Mouse (Mus musculus) heart, embryonic 11.5 days (tissue): ENCODE results near the gene Mtrf1. TPM values are rescaled to one million over a fixed set of nuclear protein-coding genes. Genes with fewer than 3 reads are reported as not detected.

Experiments
- ATAC-seq: fragments of 200-750 bp; cut with Nextera tagmentation; replicated peaks from 2 replicates; pipeline ENCODE4 v1.8.0; 2017; ENCODE audit warnings: moderate library complexity; ENCODE audit not compliant: insufficient number of reproducible peaks, low FRiP score, low TSS enrichment
- H3K27ac ChIP-seq: fragments of 300-500 bp; sonication (generic); 2 replicates; pipeline ENCODE4 v1.5.1; 2014; ENCODE audit warnings: mild to moderate bottlenecking, low read depth, low read length
- H3K27me3 ChIP-seq: fragments of 300-500 bp; sonication (generic); 2 replicates; pipeline ENCODE4 v1.6.1; 2014; ENCODE audit warnings: mild to moderate bottlenecking, low read length, mixed read lengths; ENCODE audit not compliant: control insufficient read depth, insufficient read depth
- H3K36me3 ChIP-seq: fragments of 300-500 bp; sonication (generic); 2 replicates; pipeline ENCODE4 v1.6.1; 2014; ENCODE audit warnings: mild to moderate bottlenecking, low read length, moderate library complexity, mixed read lengths; ENCODE audit not compliant: control insufficient read depth, insufficient read depth
- H3K4me1 ChIP-seq: fragments of 300-500 bp; sonication (generic); 2 replicates; pipeline ENCODE4 v1.6.1; 2014; ENCODE audit warnings: low read length; ENCODE audit not compliant: control insufficient read depth, insufficient read depth
- H3K4me2 ChIP-seq: fragments of 300-500 bp; sonication (generic); 2 replicates; pipeline ENCODE4 v1.6.1; 2014; ENCODE audit warnings: mild to moderate bottlenecking, moderate library complexity
- H3K4me3 ChIP-seq: fragments of 300-500 bp; sonication (generic); 2 replicates; pipeline ENCODE4 v1.5.1; 2014; ENCODE audit warnings: low read depth, low read length
- H3K9ac ChIP-seq: fragments of 300-500 bp; sonication (generic); 2 replicates; pipeline ENCODE4 v1.6.1; 2014; ENCODE audit warnings: mild to moderate bottlenecking, low read depth, low read length, moderate library complexity
- H3K9me3 ChIP-seq: fragments of 300-500 bp; sonication (generic); replicated peaks from 2 replicates; pipeline ENCODE4 v1.6.1; 2016; ENCODE audit warnings: low read length; ENCODE audit not compliant: control insufficient read depth
- WGBS: fragments of 180-500 bp; shearing (Covaris S2); extraction: QIAGEN DNeasy Blood & Tissue Kit; methylation state at CpG from one replicate; pipeline ENCODE4 v1.1.7; 2014; ENCODE audit not compliant: insufficient replicate concordance; 5-methylcytosine and 5-hydroxymethylcytosine counted together
- polyA plus RNA-seq: library from polyadenylated mRNA; unstranded; fragments of >200 nt; fragmentation: Nextera tagmentation; extraction: Ambion mirVana; gene quantifications from 2 replicates; pipeline ENCODE4 v1.2.1, GENCODE M21; 2014

Gene Mtrf1
- 9.7 and 13.2 TPM in 2 replicates for polyA plus RNA-seq

DNA sequence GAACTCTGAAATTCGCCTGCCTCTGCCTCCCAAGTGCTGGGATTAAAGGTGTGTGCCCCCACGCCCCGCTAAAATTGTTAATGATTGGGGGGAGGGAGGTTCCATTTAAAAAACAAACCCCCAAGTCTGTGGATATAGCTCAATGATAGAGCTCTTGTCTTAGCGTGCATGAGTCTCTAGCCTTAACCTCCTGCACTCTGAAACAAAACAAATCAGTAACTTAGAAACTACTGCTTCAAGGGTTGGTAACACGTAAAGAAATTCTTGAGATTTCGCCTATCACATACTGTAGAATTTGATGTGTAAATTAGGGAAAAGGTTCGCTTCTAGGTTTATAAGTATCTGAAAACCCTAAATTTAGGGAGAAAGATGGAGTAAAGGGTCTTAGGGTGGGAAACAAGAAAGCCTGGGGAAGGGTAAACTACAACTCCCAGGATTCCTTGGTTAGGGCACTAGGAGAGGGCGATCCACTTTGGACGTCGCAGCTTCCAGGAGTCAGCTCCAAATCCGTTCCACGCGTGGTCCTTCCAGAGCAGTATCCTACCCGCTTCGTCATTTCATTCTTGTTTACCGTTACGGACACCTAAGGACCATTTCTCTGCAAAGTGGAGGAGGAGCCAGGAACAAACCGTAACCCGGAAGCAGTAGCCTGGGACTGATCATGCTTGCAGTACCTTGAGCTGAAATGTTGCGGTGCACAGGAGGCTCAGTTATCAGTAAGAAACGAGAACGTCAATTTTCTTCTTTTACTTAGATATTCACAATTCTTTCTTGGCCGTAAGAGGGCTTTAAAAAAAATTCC lies at the start of gene Mtrf1:
Gene Mtrf1 (plus strand): TSS at position 452 of the 802 bp plus-strand sequence.
- ATAC-seq = 0 out of 2 replicates have a peak, but pooled peaks have one; percentile 67
- Histone ChIP-seq H3K4me2 (peak within 1 kb of the TSS; percentile 67), H3K27me3 (no peaks in the 10 kb centered on the region), H3K36me3 (peaks cover 2% of the 10 kb centered on the region; the same call in 1 of the 2 replicates), H3K9me3 (no peaks in the 10 kb centered on the region), H3K27ac (peak within 1 kb of the TSS; percentile 84), H3K9ac (peak within 1 kb of the TSS; percentile 73), H3K4me1 (no peaks in the 10 kb centered on the region), H3K4me3 (peak within 1 kb of the TSS; percentile 57)
- 19% methylated on average over 23 of the region's 23 CpGs for WGBS

DNA sequence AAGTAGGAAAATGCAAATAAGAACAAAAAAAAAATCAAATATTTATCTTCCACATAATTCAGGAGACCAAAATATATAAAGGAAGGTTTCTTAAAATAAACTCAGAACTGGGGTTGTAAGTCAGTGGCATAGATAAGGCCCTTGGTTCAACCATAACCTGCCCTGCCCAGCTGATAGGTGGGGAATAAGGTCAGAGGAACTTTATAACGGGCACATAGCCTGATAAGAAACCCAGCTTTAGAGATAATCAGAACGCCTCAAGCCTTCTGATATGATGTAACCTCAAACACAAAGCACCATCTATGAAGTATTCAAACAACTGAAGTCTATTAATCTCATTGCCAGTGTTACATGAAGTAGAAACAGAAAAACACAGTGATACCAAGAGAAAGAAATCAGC lies 39.5 kb upstream of the Mtrf1 start:
- H3K9ac ChIP-seq = no peak overlapping the region
- no peaks in the 10 kb centered on the region for H3K27me3 ChIP-seq
- 32% methylated on average over 2 of the region's 2 CpGs for WGBS
- ATAC-seq = no peak
- peaks cover 16% of the 10 kb centered on the region for H3K36me3 ChIP-seq
- no peaks in the 10 kb centered on the region for H3K9me3 ChIP-seq
- H3K4me3 ChIP-seq = no peak overlapping the region
- H3K27ac ChIP-seq = no peak overlapping the region
- H3K4me1 ChIP-seq = no peaks in the 10 kb centered on the region
- H3K4me2 ChIP-seq = no peak overlapping the region

DNA sequence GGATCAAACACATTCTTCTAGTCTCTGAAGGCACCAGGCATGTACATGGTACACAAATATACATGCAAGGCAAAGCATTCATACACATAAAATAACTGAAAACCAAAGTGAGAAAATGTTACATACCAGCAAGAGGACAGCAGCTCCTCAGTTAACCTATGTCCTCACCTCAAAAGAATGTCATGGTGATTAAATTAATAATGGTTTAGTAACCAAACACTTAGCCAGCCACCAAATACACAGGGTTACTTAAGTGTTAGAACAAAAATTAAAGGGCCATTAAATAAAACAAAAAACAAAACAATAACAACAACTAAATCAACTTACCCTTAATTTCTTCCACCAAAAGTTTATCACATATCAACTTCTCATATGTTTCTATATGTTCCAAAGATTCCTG lies 20.5 kb upstream of the Mtrf1 start:
- H3K9me3 ChIP-seq = no peaks in the 10 kb centered on the region
- H3K4me1 ChIP-seq = no peaks in the 10 kb centered on the region
- H3K4me3 ChIP-seq = no peak overlapping the region
- H3K27ac ChIP-seq = no peak overlapping the region
- no peak for ATAC-seq
- no peaks in the 10 kb centered on the region for H3K27me3 ChIP-seq
- no peak overlapping the region for H3K9ac ChIP-seq
- H3K36me3 ChIP-seq = peaks cover 15% of the 10 kb centered on the region
- H3K4me2 ChIP-seq = no peak overlapping the region

DNA sequence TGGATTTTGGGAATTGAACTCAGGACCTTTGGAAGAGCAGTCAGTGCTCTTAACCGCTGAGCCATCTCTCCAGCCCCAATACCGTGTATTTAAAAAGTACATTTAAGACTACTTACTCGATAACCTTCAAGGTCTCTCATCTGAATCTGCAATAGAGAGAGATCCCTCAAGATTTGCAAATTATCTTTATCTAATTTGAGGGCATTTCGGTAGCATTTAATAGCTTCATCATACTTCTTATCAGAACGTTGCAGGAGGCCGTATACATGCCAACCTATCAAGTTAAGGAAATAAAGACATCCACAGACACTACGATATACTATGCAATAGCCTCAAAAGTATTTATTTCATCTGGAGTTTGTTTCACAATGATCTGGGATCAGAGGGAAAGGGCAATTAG lies 14.5 kb upstream of the Mtrf1 start:
- ATAC-seq = no peak
- H3K9ac ChIP-seq = no peak overlapping the region
- no peak overlapping the region for H3K4me2 ChIP-seq
- H3K36me3 ChIP-seq = peaks cover 12% of the 10 kb centered on the region
- no peaks in the 10 kb centered on the region for H3K9me3 ChIP-seq
- no peak overlapping the region for H3K4me3 ChIP-seq
- H3K27me3 ChIP-seq = no peaks in the 10 kb centered on the region
- 93% methylated on average over 7 of the region's 7 CpGs for WGBS
- no peak overlapping the region for H3K27ac ChIP-seq
- no peaks in the 10 kb centered on the region for H3K4me1 ChIP-seq

DNA sequence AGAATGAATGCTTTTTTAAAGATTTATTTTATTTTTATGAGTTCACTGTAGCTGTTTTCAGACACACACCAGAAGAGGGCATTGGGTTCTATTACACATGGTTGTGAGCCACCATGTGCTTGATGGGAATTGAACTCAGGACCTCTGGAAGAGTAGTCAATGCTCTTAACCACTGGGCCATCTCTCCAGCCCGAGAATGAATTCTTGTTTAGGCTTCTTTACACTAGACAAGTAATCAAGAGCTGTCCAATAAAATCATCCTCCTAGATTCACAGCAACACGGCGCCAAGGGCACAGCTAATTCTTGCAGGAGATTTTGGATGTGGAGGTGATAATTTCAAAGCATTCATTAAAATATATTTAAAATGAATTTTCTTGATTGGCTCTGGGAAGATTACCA lies 9.3 kb upstream of the Mtrf1 start:
- Histone ChIP-seq H3K9me3 (no peaks in the 10 kb centered on the region), H3K36me3 (no peaks in the 10 kb centered on the region), H3K4me3 (no peak overlapping the region), H3K27ac (no peak overlapping the region), H3K27me3 (no peaks in the 10 kb centered on the region), H3K9ac (no peak overlapping the region), H3K4me2 (no peak overlapping the region), H3K4me1 (peaks cover 6% of the 10 kb centered on the region)
- WGBS = 89% methylated on average over 3 of the region's 3 CpGs
- no peak for ATAC-seq

DNA sequence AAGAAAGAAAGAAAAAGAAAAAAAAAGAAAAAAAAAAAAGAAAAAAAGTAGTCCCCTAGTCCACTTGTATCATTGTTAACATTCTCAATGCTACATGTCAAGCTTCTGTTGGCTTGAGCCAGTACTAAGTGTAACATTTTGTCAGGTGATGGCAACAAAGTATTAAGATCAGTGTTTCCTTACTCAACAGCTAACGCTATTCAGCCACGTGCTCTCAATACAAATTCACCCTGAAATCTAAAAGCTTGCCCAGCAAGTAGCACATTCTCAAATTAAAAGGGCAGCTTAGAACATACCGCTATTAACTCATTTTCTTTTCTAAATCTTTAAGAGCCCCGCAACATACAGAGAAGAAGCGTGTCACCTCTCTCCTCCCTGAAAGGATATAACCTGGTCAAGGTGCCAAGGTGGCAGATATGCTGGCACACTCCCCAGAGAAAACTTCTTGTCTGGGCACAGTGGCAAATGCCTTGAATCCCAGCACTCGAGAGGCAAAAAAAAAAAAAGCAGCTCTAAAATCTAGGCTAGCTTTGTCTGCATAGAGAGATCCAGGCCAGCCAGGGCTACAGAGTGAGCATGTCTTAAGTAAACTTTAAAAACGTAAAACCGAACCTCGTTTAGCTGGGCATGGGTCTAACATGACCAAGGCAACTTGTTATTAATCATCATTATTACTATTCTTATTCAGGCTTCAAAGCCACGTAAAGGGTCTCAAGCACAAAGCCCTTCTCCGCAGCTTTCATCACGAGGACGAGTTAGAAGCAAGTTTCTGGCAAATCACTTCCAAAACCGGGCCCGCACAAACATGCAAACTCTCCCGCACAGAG lies 7.9 kb upstream of the Mtrf1 start:
- peak overlapping the region; percentile 73 for H3K4me3 ChIP-seq
- peak overlapping the region; percentile 70 for H3K4me2 ChIP-seq
- WGBS = 3% methylated on average over 16 of the region's 16 CpGs
- H3K36me3 ChIP-seq = no peaks in the 10 kb centered on the region
- no peak for ATAC-seq
- H3K9me3 ChIP-seq = no peaks in the 10 kb centered on the region
- H3K27ac ChIP-seq = peak overlapping the region; percentile 98
- H3K27me3 ChIP-seq = no peaks in the 10 kb centered on the region
- H3K4me1 ChIP-seq = peaks cover 6% of the 10 kb centered on the region
- H3K9ac ChIP-seq = peak overlapping the region; percentile 80

DNA sequence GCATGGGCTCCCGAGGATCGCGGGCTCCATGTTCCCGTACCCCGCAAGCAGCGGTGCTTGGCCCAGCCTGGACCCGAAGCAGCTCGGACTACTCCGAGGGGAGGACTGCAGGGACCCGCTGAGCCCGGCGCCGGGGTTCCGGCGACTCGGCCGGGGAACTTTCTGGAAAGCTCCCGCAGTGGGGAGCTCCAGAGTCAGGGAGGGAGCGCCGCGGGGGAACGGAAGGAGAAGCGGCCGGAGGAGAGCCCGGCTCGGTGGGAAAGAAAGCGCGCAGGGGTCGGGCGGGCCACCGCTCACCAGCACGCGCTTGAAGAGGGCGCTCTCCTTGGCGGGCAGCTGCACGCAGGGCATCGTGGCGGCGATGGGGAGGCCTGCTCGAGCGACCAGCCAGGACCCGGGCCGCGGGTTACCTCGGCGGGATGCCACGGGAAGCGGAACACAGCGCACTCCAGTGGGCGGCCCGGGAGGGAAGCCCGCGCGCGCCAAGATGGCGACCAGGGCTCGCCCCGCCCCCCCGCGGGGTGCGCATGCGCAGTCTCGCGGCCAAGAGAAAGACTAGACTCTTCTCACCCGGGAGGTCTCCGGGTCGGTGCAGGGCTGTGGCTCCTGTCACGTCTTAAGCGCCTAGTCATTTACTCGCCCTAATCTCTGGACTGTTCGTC lies 7.2 kb upstream of the Mtrf1 start, which contains the start of gene Naa16:
Gene Naa16 (minus strand): TSS at position 514 of the 662 bp plus-strand sequence.
- under 1% methylated on average over 64 of the region's 71 CpGs for WGBS
- Histone ChIP-seq H3K36me3 (no peaks in the 10 kb centered on the region), H3K4me1 (peaks cover 6% of the 10 kb centered on the region), H3K9ac (peak within 1 kb of the TSS; percentile 80), H3K4me2 (peak within 1 kb of the TSS; percentile 70), H3K9me3 (no peaks in the 10 kb centered on the region), H3K27ac (peak within 1 kb of the TSS; percentile 98), H3K27me3 (no peaks in the 10 kb centered on the region), H3K4me3 (peak within 1 kb of the TSS; percentile 73)
- ATAC-seq = peak; percentile 93

DNA sequence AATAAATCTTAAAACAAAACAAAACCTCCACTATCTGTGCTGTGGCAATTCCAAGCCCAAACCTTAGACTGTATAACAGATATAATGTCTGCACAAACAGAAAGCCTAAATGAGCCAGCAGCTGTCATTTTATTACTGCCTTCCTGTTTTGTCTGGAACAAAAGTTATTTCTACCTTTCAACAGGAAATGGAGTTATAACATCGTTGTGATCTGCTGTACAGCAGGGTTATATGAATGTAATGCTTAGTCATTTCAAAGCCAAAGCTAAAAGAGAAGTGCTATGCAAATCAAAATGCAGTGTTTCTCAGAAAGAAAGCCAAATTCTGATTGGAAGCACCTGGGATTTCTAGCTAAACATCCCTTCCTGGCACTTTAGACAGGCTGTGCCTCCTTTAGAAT lies 4.3 kb upstream of the Mtrf1 start:
- Histone ChIP-seq H3K9me3 (no peaks in the 10 kb centered on the region), H3K4me2 (no peak overlapping the region), H3K27me3 (no peaks in the 10 kb centered on the region), H3K36me3 (no peaks in the 10 kb centered on the region), H3K27ac (no peak overlapping the region), H3K4me1 (peaks cover 6% of the 10 kb centered on the region), H3K9ac (no peak overlapping the region), H3K4me3 (no peak overlapping the region)
- WGBS = 62% methylated on average over 1 of the region's 1 CpGs
- no peak for ATAC-seq
